Mouse (Mus musculus) thymus, adult 2 months (tissue): Measurements from ENCODE around the gene Hmcn2.

Experiments used
- CTCF ChIP-seq: fragments of 200-500 bp; IDR thresholded peaks from 2 replicates; pipeline ENCODE4 v1.5.1; 2012; ENCODE audit warnings: mild to moderate bottlenecking, control low read depth, low read length, moderate library complexity, borderline replicate concordance; ENCODE audit not compliant: control insufficient read depth, poor library complexity, insufficient read depth; ENCODE audit errors: extremely low read depth
- POLR2A ChIP-seq: fragments of 200-500 bp; IDR thresholded peaks from 2 replicates; pipeline ENCODE4 v1.6.1; 2012; ENCODE audit warnings: mild to moderate bottlenecking, low read length, control low read depth, moderate library complexity; ENCODE audit not compliant: control insufficient read depth, poor library complexity, insufficient read depth; ENCODE audit errors: extremely low read depth

GRCm38 (mm10) chr2:31448756-31449440 lies 134.7 kb downstream of the Hmcn2 start:
- TF ChIP-seq CTCF (no peak), POLR2A (no peak)
